Mouse (Mus musculus) lung, adult 2 months (tissue): ENCODE measurements around the gene Asic2. TPM values are rescaled to one million over a fixed set of nuclear protein-coding genes. Genes with fewer than 3 reads are reported as not detected.

ENCODE experiments used
- DNase-seq: peaks from one replicate; pipeline ENCODE4 v3.0.0; 2022
- H3K4me1 ChIP-seq: fragments of 200-500 bp; 2 replicates; pipeline ENCODE4 v1.6.1; 2011; ENCODE audit warnings: low read length; ENCODE audit not compliant: control insufficient read depth, insufficient read depth
- H3K4me3 ChIP-seq: fragments of 200-500 bp; replicated peaks from 2 replicates; pipeline ENCODE3; 2011; ENCODE audit warnings: low read depth, mild to moderate bottlenecking, control low read depth, low read length; ENCODE audit errors: extremely low read depth
- CTCF ChIP-seq: fragments of 200-500 bp; IDR thresholded peaks from 2 replicates; pipeline ENCODE4 v1.5.1; 2011; ENCODE audit warnings: mild to moderate bottlenecking, low read length, control low read depth; ENCODE audit not compliant: insufficient read depth
- POLR2A ChIP-seq: fragments of 200-500 bp; IDR thresholded peaks from 2 replicates; pipeline ENCODE4 v1.6.1; 2011; ENCODE audit warnings: low read depth, mild to moderate bottlenecking, control low read depth, low read length, borderline replicate concordance; ENCODE audit errors: extremely low read depth
- WGBS: fragments of 180-500 bp; shearing (Covaris S2); methylation state at CpG from one replicate; pipeline ENCODE4 v1.1.7; 2018; 5-methylcytosine and 5-hydroxymethylcytosine counted together
- polyA plus RNA-seq: library from polyadenylated mRNA; depleted of rRNA; stranded (reverse); fragments of >200 nt; gene quantifications from 2 replicates; pipeline ENCODE4 v1.2.3, GENCODE M21; 2012

The Asic2 gene
- polyA plus RNA-seq, 1 experiment = 0.04 TPM

GRCm38 (mm10) chr11:81847773-81848490, 120.3 kb downstream of the Asic2 start:
- DNase-seq = no peak
- 48% methylated on average over 1 of the region's 1 CpGs for WGBS
- no peak for TF ChIP-seq POLR2A
- TF ChIP-seq CTCF = no peak

DNA sequence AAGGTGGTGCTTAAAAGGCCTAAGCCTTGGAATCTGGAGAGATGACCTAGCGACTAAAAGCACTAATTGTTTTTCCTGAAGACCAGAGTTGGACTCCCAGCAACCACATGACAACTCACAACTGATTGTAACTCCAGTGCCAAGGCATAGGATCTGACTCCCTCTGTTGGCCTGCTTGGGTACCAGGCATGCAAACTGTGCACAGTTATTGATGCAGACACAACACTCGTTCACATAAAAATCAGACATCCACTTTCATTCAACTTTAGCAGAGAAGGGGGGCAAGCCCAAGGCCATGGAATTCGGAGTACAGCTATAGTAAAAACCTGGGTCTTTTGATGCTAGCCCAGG, 122.6 kb downstream of the Asic2 start:
- TF ChIP-seq CTCF = no peak
- TF ChIP-seq POLR2A = no peak
- no peak overlapping the region for H3K4me3 ChIP-seq
- no peak for DNase-seq
- no peaks in the 10 kb centered on the region for H3K4me1 ChIP-seq
- WGBS = 77% methylated on average over 3 of the region's 3 CpGs

More at GRCm38 (mm10) chr11:81847773-81848490, 120.3 kb downstream of the Asic2 start:
- Histone ChIP-seq H3K4me1 (no peaks in the 10 kb centered on the region), H3K4me3 (no peak overlapping the region)

GRCm38 (mm10) chr11:81845010-81845685, 123.1 kb downstream of the Asic2 start:
- WGBS = 46% methylated on average over 5 of the region's 5 CpGs

GRCm38 (mm10) chr11:81841001-81841400, 127.3 kb downstream of the Asic2 start:
- Histone ChIP-seq H3K4me3 (no peak overlapping the region), H3K4me1 (no peaks in the 10 kb centered on the region)
- 28% methylated on average over 2 of the region's 2 CpGs for WGBS
- DNase-seq = no peak
- TF ChIP-seq POLR2A = no peak
- TF ChIP-seq CTCF = no peak

More at GRCm38 (mm10) chr11:81845010-81845685, 123.1 kb downstream of the Asic2 start:
- Histone ChIP-seq H3K4me3 (no peak overlapping the region), H3K4me1 (no peaks in the 10 kb centered on the region)
- TF ChIP-seq CTCF = no peak
- no peak for TF ChIP-seq POLR2A
- no peak for DNase-seq

GRCm38 (mm10) chr11:81838426-81838825, 129.8 kb downstream of the Asic2 start:
- H3K4me1 ChIP-seq = no peaks in the 10 kb centered on the region
- no peak for TF ChIP-seq CTCF
- no peak for TF ChIP-seq POLR2A
- no peak overlapping the region for H3K4me3 ChIP-seq
- 75% methylated on average over 4 of the region's 4 CpGs for WGBS
- no peak for DNase-seq

DNA sequence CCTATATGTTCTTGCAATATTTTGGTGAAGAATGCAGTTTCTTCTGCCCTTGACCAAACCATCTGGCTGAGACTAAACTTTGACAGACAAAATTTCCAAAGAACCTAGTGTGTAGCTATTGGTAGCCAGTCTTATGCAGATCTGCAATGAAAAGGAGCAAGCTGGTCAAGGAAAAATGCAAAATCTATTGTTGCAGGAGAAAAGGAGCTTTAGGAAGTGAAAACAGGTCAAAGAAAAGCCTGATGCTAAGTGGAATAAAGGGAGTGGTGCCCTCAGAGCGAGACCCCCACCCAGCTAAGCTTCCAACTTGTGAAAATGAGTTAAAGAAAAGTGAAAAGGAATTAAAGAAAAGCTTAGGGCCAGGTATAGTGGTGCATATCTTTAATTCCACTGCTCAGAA, 135.9 kb downstream of the Asic2 start:
- no peak for DNase-seq
- Histone ChIP-seq H3K4me1 (no peaks in the 10 kb centered on the region), H3K4me3 (no peak overlapping the region)
- WGBS = 67% methylated on average over 1 of the region's 1 CpGs
- TF ChIP-seq CTCF (no peak), POLR2A (no peak)

DNA sequence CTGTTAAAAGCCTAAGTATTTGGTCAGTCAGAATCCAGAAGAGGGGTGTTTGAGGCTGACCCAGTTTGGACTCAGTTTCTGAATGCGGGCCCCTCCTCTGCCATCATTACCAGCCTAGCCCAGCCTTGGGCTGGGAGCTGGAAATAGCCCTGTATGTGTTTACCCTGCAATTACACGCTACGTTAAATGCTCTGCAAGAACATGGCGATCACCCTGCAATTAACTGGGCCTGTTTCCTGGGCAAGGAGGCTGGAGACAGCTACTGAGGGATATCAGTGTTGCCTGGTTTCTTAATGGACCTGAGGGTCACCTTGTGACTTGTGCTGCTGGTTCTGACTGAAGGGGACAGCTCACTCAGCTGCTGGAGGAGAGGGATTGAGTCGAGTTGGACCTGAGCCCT, 151.7 kb downstream of the Asic2 start:
- no peak overlapping the region for H3K4me3 ChIP-seq
- WGBS = 72% methylated on average over 5 of the region's 5 CpGs
- no peaks in the 10 kb centered on the region for H3K4me1 ChIP-seq
- DNase-seq = no peak
- TF ChIP-seq POLR2A (no peak), CTCF (no peak)

DNA sequence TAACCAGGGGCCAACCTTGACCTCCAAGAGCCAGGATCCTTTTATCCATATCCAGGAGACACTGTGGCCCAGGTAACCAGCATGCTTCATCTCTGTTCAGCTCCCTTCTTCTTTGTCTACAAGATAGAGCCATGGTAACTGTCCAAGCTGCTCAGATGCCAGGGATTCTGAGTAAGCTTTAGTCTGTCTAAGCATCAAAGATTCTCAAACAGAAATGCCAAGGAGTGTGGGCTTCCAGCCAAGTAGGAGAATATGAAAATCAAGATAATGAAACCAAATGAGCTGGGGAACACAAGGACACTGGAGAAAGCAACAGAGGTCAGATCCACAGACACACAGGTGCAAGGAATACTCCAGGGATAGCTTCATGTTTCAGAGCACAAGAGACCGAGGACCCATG, 153.4 kb downstream of the Asic2 start:
- WGBS = 56% methylated on average over 1 of the region's 1 CpGs
- Histone ChIP-seq H3K4me1 (no peaks in the 10 kb centered on the region), H3K4me3 (no peak overlapping the region)
- no peak for DNase-seq
- TF ChIP-seq CTCF = no peak
- no peak for TF ChIP-seq POLR2A

DNA sequence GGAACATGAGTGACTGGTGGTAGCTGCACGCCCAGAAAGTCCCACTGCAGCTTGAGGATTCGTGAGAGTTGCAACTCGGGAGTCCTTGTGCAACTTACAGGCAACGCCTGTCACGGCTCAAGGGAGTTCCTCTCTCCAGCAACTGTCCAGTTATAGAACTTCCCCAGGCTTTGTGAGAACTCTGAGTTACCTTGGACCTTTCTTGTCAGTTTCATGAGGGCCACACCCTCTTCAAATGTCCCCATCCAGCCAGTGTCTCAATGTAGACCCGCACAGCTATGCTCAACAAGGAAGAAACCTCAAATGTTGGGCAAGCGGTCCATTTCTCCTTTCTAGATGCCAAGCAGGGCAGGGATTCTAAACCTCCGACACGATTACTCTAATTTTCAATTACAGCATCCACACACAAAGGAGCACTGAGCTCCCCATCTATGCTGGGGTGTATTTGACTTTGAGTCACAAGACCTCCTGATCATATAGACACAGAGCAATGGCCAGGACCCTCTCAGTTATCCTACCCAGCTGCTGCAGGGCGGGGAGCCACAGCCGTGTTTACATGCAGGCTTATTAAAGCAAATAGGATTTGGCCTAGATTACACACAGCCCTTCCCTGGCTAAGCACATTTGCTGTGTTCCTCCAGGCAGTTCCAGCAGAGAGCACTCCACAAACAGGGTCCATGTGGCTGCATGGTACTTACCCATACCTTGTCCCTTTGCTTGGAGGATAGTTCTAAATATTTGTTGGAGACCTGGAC, 161.2 kb downstream of the Asic2 start:
- TF ChIP-seq CTCF (no peak), POLR2A (no peak)
- Histone ChIP-seq H3K4me1 (no peaks in the 10 kb centered on the region), H3K4me3 (no peak overlapping the region)
- WGBS = 66% methylated on average over 11 of the region's 11 CpGs
- no peak for DNase-seq

GRCm38 (mm10) chr11:81803544-81803943, 164.7 kb downstream of the Asic2 start:
- no peaks in the 10 kb centered on the region for H3K4me1 ChIP-seq
- TF ChIP-seq POLR2A (no peak), CTCF (no peak)
- WGBS = 51% methylated on average over 2 of the region's 2 CpGs
- no peak overlapping the region for H3K4me3 ChIP-seq
- DNase-seq = no peak

GRCm38 (mm10) chr11:81802614-81803013, 165.6 kb downstream of the Asic2 start:
- WGBS = 65% methylated on average over 1 of the region's 1 CpGs
- no peak overlapping the region for H3K4me3 ChIP-seq
- no peaks in the 10 kb centered on the region for H3K4me1 ChIP-seq
- TF ChIP-seq CTCF = no peak
- TF ChIP-seq POLR2A = no peak
- DNase-seq = no peak
